Mouse (Mus musculus) forebrain, embryonic 11.5 days (tissue): ENCODE results near the gene Borcs5. TPM values are rescaled to one million over a fixed set of nuclear protein-coding genes. Genes with fewer than 3 reads are reported as not detected.

Experiments
- ATAC-seq: fragments of 200-750 bp; cut with Nextera tagmentation; replicated peaks from 2 replicates; pipeline ENCODE4 v1.8.0; 2017; ENCODE audit warnings: moderate TSS enrichment; ENCODE audit not compliant: low FRiP score
- DNase-seq: peaks from one replicate; pipeline ENCODE4 v3.0.0-alpha.2; 2017; ENCODE audit warnings: low spot score
- H3K27ac ChIP-seq: fragments of 300-500 bp; sonication (generic); 2 replicates; pipeline ENCODE4 v1.5.1; 2014; ENCODE audit warnings: low read depth, low read length
- H3K27me3 ChIP-seq: fragments of 300-500 bp; sonication (generic); 2 replicates; pipeline ENCODE4 v1.6.1; 2014; ENCODE audit warnings: mild to moderate bottlenecking, low read length, mixed read lengths; ENCODE audit not compliant: control insufficient read depth, insufficient read depth
- H3K36me3 ChIP-seq: fragments of 300-500 bp; sonication (generic); 2 replicates; pipeline ENCODE4 v1.6.1; 2014; ENCODE audit warnings: mild to moderate bottlenecking, low read length, moderate library complexity, mixed read lengths; ENCODE audit not compliant: control insufficient read depth, insufficient read depth
- H3K4me1 ChIP-seq: fragments of 300-500 bp; sonication (generic); replicated peaks from 2 replicates; pipeline ENCODE4 v1.6.1; 2014; ENCODE audit warnings: low read length, mixed read lengths; ENCODE audit not compliant: control insufficient read depth, insufficient read depth
- H3K4me2 ChIP-seq: fragments of 300-500 bp; sonication (generic); 2 replicates; pipeline ENCODE4 v1.6.1; 2014; ENCODE audit warnings: low read depth, mild to moderate bottlenecking, low read length, moderate library complexity, mixed read lengths; ENCODE audit not compliant: severe bottlenecking
- H3K4me3 ChIP-seq: fragments of 300-500 bp; sonication (generic); 2 replicates; pipeline ENCODE4 v1.5.1; 2014; ENCODE audit warnings: low read depth, low read length
- H3K9ac ChIP-seq: fragments of 300-500 bp; sonication (generic); 2 replicates; pipeline ENCODE4 v1.6.1; 2014; ENCODE audit warnings: low read length
- H3K9me3 ChIP-seq: fragments of 300-500 bp; sonication (generic); 2 replicates; pipeline ENCODE4 v1.6.1; 2016; ENCODE audit warnings: low read length, mixed read lengths; ENCODE audit not compliant: control insufficient read depth
- WGBS: fragments of 180-500 bp; shearing (Covaris S2); extraction: QIAGEN DNeasy Blood & Tissue Kit; methylation state at CpG from one replicate; pipeline ENCODE4 v1.1.7; 2014; 5-methylcytosine and 5-hydroxymethylcytosine counted together
- polyA plus RNA-seq: library from polyadenylated mRNA; unstranded; fragments of >200 nt; fragmentation: Nextera tagmentation; extraction: Ambion mirVana; gene quantifications from 2 replicates; pipeline ENCODE4 v1.2.1, GENCODE M21; 2014

The Borcs5 gene
- polyA plus RNA-seq, 1 experiment from 2014 or later: 27.0 TPM

GRCm38 (mm10) chr6:134633553-134633952 is 5.8 kb upstream of the Borcs5 start:
- Histone ChIP-seq H3K4me3 (no peak overlapping the region), H3K27ac (no peak overlapping the region), H3K4me2 (no peak overlapping the region), H3K36me3 (no peaks in the 10 kb centered on the region), H3K9me3 (no peaks in the 10 kb centered on the region), H3K9ac (no peak overlapping the region), H3K27me3 (peaks cover 6% of the 10 kb centered on the region; the same call in 1 of the 2 replicates), H3K4me1 (no peaks in the 10 kb centered on the region)
- DNase-seq (no peak), ATAC-seq (no peak)
- WGBS: 89% methylated on average over 8 of the region's 8 CpGs

GRCm38 (mm10) chr6:134636476-134636875 is 2.8 kb upstream of the Borcs5 start:
- no peak overlapping the region for H3K9ac ChIP-seq
- H3K4me1 ChIP-seq: no peaks in the 10 kb centered on the region
- H3K4me3 ChIP-seq: no peak overlapping the region
- peaks cover 6% of the 10 kb centered on the region; the same call in 1 of the 2 replicates for H3K27me3 ChIP-seq
- DNase-seq (no peak), ATAC-seq (no peak)
- H3K36me3 ChIP-seq: no peaks in the 10 kb centered on the region
- 48% methylated on average over 4 of the region's 4 CpGs for WGBS
- H3K9me3 ChIP-seq: no peaks in the 10 kb centered on the region
- H3K4me2 ChIP-seq: no peak overlapping the region
- no peak overlapping the region for H3K27ac ChIP-seq

DNA sequence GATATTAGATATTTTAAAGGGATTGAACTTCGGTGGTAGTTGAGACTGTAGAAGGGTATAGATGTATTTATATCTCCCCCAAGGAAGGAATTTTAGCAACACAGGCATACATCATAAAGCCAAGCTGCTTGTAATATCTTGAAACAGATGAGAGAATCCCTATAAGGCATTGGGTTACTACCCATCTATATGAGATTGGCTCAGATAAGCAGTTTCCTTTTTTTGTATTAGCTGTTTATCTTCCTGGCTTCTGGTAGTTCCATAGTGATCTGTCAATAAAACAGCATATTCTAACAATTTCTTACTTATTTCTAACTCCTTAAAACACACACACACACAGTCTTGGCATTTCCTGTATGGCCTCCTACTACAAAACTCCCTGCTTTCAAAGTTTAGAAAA is 590 bp downstream of the Borcs5 start:
- WGBS: 94% methylated on average over 1 of the region's 1 CpGs
- ATAC-seq: no peak

DNA sequence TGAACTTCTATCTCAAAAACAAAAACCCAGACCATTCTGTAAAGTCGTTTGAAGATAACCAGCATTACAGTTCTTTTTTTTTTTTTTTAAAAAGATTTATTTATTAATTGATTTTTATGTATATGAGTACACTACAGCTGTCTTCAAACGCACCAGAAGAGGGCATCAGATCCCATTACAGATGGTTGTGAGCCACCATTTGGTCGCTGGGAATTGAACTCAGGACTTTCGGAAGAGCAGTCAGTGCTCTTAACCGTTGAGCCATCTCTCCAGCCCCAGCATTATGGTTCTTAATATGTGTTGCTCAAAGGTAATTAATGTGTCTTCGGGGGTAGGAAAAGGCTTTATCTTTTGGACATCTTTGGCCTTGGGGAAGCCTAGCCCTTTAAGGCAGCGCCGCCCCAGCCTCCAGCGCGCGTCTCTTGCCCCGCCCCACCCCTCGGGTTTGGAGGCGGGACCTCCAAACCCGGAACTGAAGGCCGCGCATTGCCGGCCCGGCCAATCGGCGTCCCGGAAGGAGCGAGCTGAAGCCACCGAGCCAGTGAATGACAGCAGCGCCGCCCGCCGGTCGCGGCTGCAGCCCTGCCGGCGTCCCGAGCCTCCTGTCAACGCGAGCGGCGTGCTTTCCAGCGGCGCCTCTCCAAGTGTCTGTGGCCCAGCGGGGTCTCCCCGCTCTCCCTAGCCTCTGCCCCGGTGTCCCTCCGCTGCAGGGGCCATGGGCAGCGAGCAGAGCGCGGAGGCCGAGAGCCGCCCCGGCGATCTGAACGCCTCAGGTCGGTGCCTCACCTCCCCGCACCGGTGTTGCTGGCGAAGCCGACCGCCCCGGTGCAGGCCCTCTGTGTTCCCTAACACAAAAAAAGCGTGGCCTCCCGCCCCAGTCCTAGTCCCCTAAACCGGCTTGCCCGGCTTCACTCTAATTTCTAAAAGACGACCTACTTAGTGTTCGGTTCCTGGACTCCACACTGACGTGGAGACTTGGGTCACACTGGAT is 1.5 kb downstream of the Borcs5 start:
- Histone ChIP-seq H3K4me1 (no peaks in the 10 kb centered on the region), H3K4me2 (peak overlapping the region; percentile 73), H3K9ac (peak overlapping the region; percentile 86), H3K4me3 (peak overlapping the region; percentile 80), H3K27ac (peak overlapping the region; percentile 37; the same call in 1 of the 2 replicates), H3K36me3 (no peaks in the 10 kb centered on the region), H3K9me3 (no peaks in the 10 kb centered on the region), H3K27me3 (no peaks in the 10 kb centered on the region)
- ATAC-seq (peak; percentile 99), DNase-seq (peak; percentile 96)
- WGBS: 1% methylated on average over 65 of the region's 65 CpGs

More for the DNA sequence above, 590 bp downstream of the Borcs5 start:
- H3K36me3 ChIP-seq: no peaks in the 10 kb centered on the region
- H3K9ac ChIP-seq: no peak overlapping the region
- no peak for DNase-seq
- no peaks in the 10 kb centered on the region for H3K4me1 ChIP-seq
- no peaks in the 10 kb centered on the region for H3K9me3 ChIP-seq
- no peaks in the 10 kb centered on the region for H3K27me3 ChIP-seq
- H3K4me2 ChIP-seq: no peak overlapping the region
- H3K4me3 ChIP-seq: no peak overlapping the region
- H3K27ac ChIP-seq: no peak overlapping the region

- no peak for DNase-seq
- Histone ChIP-seq H3K4me1 (no peaks in the 10 kb centered on the region), H3K9me3 (no peaks in the 10 kb centered on the region), H3K4me2 (peak overlapping the region; percentile 73; the same call in 1 of the 2 replicates), H3K4me3 (peak overlapping the region; percentile 80), H3K27ac (no peak overlapping the region), H3K9ac (peak overlapping the region; percentile 86), H3K36me3 (no peaks in the 10 kb centered on the region), H3K27me3 (no peaks in the 10 kb centered on the region)
- 81% methylated on average over 9 of the region's 9 CpGs for whole genome bisulfite sequencing
- ATAC-seq: no peak
These were observed 2.6 kb downstream of the Borcs5 start for GRCm38 (mm10) chr6:134641738-134642446.

DNA sequence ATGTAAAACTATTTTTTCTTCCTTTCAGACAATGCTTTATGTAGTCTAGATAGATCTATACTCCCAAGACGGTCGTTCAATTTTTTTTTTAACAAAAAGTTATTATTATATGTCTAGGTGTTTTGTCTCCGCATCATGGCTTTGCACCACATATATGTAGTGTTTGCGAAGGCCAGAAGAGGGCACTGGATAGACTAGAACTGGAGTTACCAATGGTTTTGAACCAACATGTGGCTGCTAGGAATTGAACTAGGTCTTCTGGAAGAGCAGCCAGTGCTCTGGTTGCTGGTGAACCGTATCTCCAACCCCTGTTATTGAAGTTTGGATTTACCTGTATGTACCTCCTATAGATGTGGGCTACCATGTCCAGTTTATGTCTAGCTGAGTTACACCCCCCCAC is 4.0 kb downstream of the Borcs5 start:
- WGBS: 92% methylated on average over 5 of the region's 5 CpGs
- Histone ChIP-seq H3K4me2 (no peak overlapping the region), H3K4me1 (peaks cover 6% of the 10 kb centered on the region), H3K36me3 (no peaks in the 10 kb centered on the region), H3K27ac (no peak overlapping the region), H3K9me3 (no peaks in the 10 kb centered on the region), H3K27me3 (no peaks in the 10 kb centered on the region), H3K9ac (no peak overlapping the region), H3K4me3 (no peak overlapping the region)
- DNase-seq (no peak), ATAC-seq (no peak)

DNA sequence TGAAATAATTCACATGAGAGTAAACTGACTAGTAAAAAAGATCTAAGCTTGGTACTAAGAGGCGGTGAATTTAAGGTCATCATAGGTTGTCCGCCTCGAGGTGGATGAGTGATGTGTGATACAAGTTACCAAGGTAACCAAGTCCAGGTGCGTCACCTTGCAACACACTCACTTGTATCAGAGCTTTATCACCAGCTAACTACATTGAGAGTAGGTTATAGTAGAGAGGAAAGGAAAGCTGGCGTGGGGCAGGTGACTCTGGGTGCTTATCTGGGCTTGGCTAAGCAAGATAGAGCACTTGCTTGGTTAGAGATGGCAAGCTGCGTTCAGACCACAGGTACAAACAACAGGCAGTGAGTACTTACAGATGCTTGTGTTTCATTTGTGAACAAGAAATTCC is 7.5 kb downstream of the Borcs5 start:
- no peak for DNase-seq
- Histone ChIP-seq H3K36me3 (no peaks in the 10 kb centered on the region), H3K27ac (no peak overlapping the region), H3K9ac (no peak overlapping the region), H3K4me1 (peaks cover 10% of the 10 kb centered on the region), H3K4me3 (no peak overlapping the region), H3K4me2 (no peak overlapping the region), H3K9me3 (no peaks in the 10 kb centered on the region), H3K27me3 (no peaks in the 10 kb centered on the region)
- WGBS: 93% methylated on average over 6 of the region's 6 CpGs
- no peak for ATAC-seq

DNA sequence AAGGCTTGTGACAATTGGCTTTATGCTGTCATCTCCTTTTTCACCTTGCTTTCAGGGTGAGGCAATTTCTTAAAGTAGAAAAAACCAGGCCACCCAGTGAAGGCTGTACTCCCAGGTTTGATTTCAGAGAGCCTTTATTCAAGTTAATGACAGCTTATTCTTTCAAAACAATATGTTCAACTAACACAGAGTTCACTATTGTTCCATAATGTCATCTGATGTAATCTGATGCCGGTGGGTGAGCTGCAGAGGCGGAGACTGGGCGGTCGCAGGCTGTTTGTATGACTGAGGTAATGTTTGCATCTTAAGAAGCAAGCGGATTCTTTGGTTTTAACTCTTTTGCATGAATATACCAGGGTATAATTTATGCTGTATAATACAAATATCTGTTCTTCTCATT is 8.3 kb downstream of the Borcs5 start:
- H3K9ac ChIP-seq: no peak overlapping the region
- H3K4me1 ChIP-seq: peaks cover 10% of the 10 kb centered on the region
- DNase-seq: no peak
- 10% methylated on average over 5 of the region's 5 CpGs for WGBS
- H3K4me3 ChIP-seq: no peak overlapping the region
- peak; percentile 75 for ATAC-seq
- H3K27me3 ChIP-seq: no peaks in the 10 kb centered on the region
- no peaks in the 10 kb centered on the region for H3K36me3 ChIP-seq
- H3K9me3 ChIP-seq: no peaks in the 10 kb centered on the region
- no peak overlapping the region; the same call in 1 of the 2 replicates for H3K27ac ChIP-seq
- no peak overlapping the region for H3K4me2 ChIP-seq
